Mouse (Mus musculus): ENCODE measurements around the gene Lgals3bp. TPM values are rescaled to one million over a fixed set of nuclear protein-coding genes. Genes with fewer than 3 reads are reported as not detected.

The Lgals3bp gene
- polyA plus RNA-seq, 1 experiment from 2014 or later: 74.1 TPM

- no peak overlapping the region for H3K9ac ChIP-seq (replicated peaks)
- H3K36me3 ChIP-seq (replicated peaks; ENCODE audit: insufficient read depth, low read length): no peaks in the 10 kb centered on the region
- H3K27ac ChIP-seq (ENCODE audit: low read depth): no peak overlapping the region
- H3K9me3 ChIP-seq (ENCODE audit: low read length): no peaks in the 10 kb centered on the region
- TF ChIP-seq EP300 (IDR thresholded peaks at IDR 0.05; ENCODE audit: low read depth): no peak
- TF ChIP-seq CTCF (IDR thresholded peaks at IDR 0.05; ENCODE audit: low read depth): no peak
- no peaks in the 10 kb centered on the region for H3K4me1 ChIP-seq (ENCODE audit: insufficient read depth)
- no peak overlapping the region for H3K4me3 ChIP-seq (ENCODE audit: low read depth, low read length)
- 71% methylated on average over 5 of the region's 5 CpGs for WGBS (ENCODE audit: insufficient replicate concordance)
- no peak overlapping the region for H3K4me2 ChIP-seq (ENCODE audit: low read depth, low read length)
- H3K27me3 ChIP-seq (ENCODE audit: insufficient read depth, low read length): no peaks in the 10 kb centered on the region
- ATAC-seq (no peak), DNase-seq (no peak)
Measured at GRCm38 (mm10) chr11:118375881-118376280, 26.0 kb downstream of the Lgals3bp start.

GRCm38 (mm10) chr11:118375461-118375860 lies 26.4 kb downstream of the Lgals3bp start:
- Histone ChIP-seq H3K36me3 (replicated peaks; ENCODE audit: insufficient read depth, low read length) (no peaks in the 10 kb centered on the region), H3K27ac (ENCODE audit: low read depth) (no peak overlapping the region), H3K4me3 (ENCODE audit: low read depth, low read length) (no peak overlapping the region), H3K9me3 (ENCODE audit: low read length) (no peaks in the 10 kb centered on the region), H3K9ac (replicated peaks) (no peak overlapping the region), H3K4me2 (ENCODE audit: low read depth, low read length) (no peak overlapping the region), H3K27me3 (ENCODE audit: insufficient read depth, low read length) (no peaks in the 10 kb centered on the region), H3K4me1 (ENCODE audit: insufficient read depth) (no peaks in the 10 kb centered on the region)
- DNase-seq (no peak), ATAC-seq (no peak)
- no peak for TF ChIP-seq CTCF (IDR thresholded peaks at IDR 0.05; ENCODE audit: low read depth)
- TF ChIP-seq EP300 (IDR thresholded peaks at IDR 0.05; ENCODE audit: low read depth): no peak
- WGBS (ENCODE audit: insufficient replicate concordance): 77% methylated on average over 8 of the region's 8 CpGs

GRCm38 (mm10) chr11:118375006-118375405 lies 26.9 kb downstream of the Lgals3bp start:
- no peak for ATAC-seq
- H3K27ac ChIP-seq (ENCODE audit: low read depth): no peak overlapping the region

GRCm38 (mm10) chr11:118374506-118374905 lies 27.4 kb downstream of the Lgals3bp start:
- no peak overlapping the region for H3K4me2 ChIP-seq (ENCODE audit: low read depth, low read length)
- TF ChIP-seq EP300 (IDR thresholded peaks at IDR 0.05; ENCODE audit: low read depth): no peak
- no peak for TF ChIP-seq CTCF (IDR thresholded peaks at IDR 0.05; ENCODE audit: low read depth)
- 61% methylated on average over 5 of the region's 5 CpGs for WGBS (ENCODE audit: insufficient replicate concordance)

More at GRCm38 (mm10) chr11:118375006-118375405, 26.9 kb downstream of the Lgals3bp start:
- Histone ChIP-seq H3K27me3 (ENCODE audit: insufficient read depth, low read length) (no peaks in the 10 kb centered on the region), H3K36me3 (replicated peaks; ENCODE audit: insufficient read depth, low read length) (no peaks in the 10 kb centered on the region), H3K4me1 (ENCODE audit: insufficient read depth) (no peaks in the 10 kb centered on the region), H3K4me3 (ENCODE audit: low read depth, low read length) (no peak overlapping the region), H3K4me2 (ENCODE audit: low read depth, low read length) (no peak overlapping the region), H3K9ac (replicated peaks) (no peak overlapping the region), H3K9me3 (ENCODE audit: low read length) (no peaks in the 10 kb centered on the region)
- DNase-seq: no peak
- TF ChIP-seq EP300 (IDR thresholded peaks at IDR 0.05; ENCODE audit: low read depth) (no peak), CTCF (IDR thresholded peaks at IDR 0.05; ENCODE audit: low read depth) (peak; percentile 12; the same call in 1 of the 2 replicates)

GRCm38 (mm10) chr11:118372641-118373040 lies 29.3 kb downstream of the Lgals3bp start:
- Histone ChIP-seq H3K9ac (replicated peaks) (no peak overlapping the region), H3K27me3 (ENCODE audit: insufficient read depth, low read length) (no peaks in the 10 kb centered on the region), H3K4me2 (ENCODE audit: low read depth, low read length) (no peak overlapping the region), H3K27ac (ENCODE audit: low read depth) (no peak overlapping the region), H3K4me1 (ENCODE audit: insufficient read depth) (no peaks in the 10 kb centered on the region), H3K36me3 (replicated peaks; ENCODE audit: insufficient read depth, low read length) (no peaks in the 10 kb centered on the region), H3K9me3 (ENCODE audit: low read length) (no peaks in the 10 kb centered on the region), H3K4me3 (ENCODE audit: low read depth, low read length) (no peak overlapping the region)
- ATAC-seq: no peak
- WGBS (ENCODE audit: insufficient replicate concordance): 60% methylated on average over 7 of the region's 7 CpGs
- DNase-seq: no peak
- TF ChIP-seq EP300 (IDR thresholded peaks at IDR 0.05; ENCODE audit: low read depth): no peak
- no peak for TF ChIP-seq CTCF (IDR thresholded peaks at IDR 0.05; ENCODE audit: low read depth)

More at GRCm38 (mm10) chr11:118374506-118374905, 27.4 kb downstream of the Lgals3bp start:
- Histone ChIP-seq H3K4me1 (ENCODE audit: insufficient read depth) (no peaks in the 10 kb centered on the region), H3K4me3 (ENCODE audit: low read depth, low read length) (no peak overlapping the region), H3K9ac (replicated peaks) (no peak overlapping the region), H3K27ac (ENCODE audit: low read depth) (no peak overlapping the region), H3K9me3 (ENCODE audit: low read length) (no peaks in the 10 kb centered on the region), H3K27me3 (ENCODE audit: insufficient read depth, low read length) (no peaks in the 10 kb centered on the region), H3K36me3 (replicated peaks; ENCODE audit: insufficient read depth, low read length) (no peaks in the 10 kb centered on the region)
- DNase-seq: no peak
- ATAC-seq: no peak

- Histone ChIP-seq H3K4me1 (ENCODE audit: insufficient read depth) (no peaks in the 10 kb centered on the region), H3K27me3 (ENCODE audit: insufficient read depth, low read length) (no peaks in the 10 kb centered on the region), H3K9ac (replicated peaks) (no peak overlapping the region), H3K4me2 (ENCODE audit: low read depth, low read length) (no peak overlapping the region), H3K4me3 (ENCODE audit: low read depth, low read length) (no peak overlapping the region), H3K27ac (ENCODE audit: low read depth) (no peak overlapping the region), H3K36me3 (replicated peaks; ENCODE audit: insufficient read depth, low read length) (no peaks in the 10 kb centered on the region), H3K9me3 (ENCODE audit: low read length) (no peaks in the 10 kb centered on the region)
- no peak for ATAC-seq
- no peak for DNase-seq
- TF ChIP-seq EP300 (IDR thresholded peaks at IDR 0.05; ENCODE audit: low read depth) (no peak), CTCF (IDR thresholded peaks at IDR 0.05; ENCODE audit: low read depth) (no peak)
- WGBS (ENCODE audit: insufficient replicate concordance): 83% methylated on average over 7 of the region's 7 CpGs
Measured at GRCm38 (mm10) chr11:118371876-118372275, 30.0 kb downstream of the Lgals3bp start.

GRCm38 (mm10) chr11:118369657-118370056 lies 32.2 kb downstream of the Lgals3bp start:
- ATAC-seq (no peak), DNase-seq (no peak)
- Histone ChIP-seq H3K27me3 (ENCODE audit: insufficient read depth, low read length) (no peaks in the 10 kb centered on the region), H3K36me3 (replicated peaks; ENCODE audit: insufficient read depth, low read length) (no peaks in the 10 kb centered on the region), H3K4me1 (ENCODE audit: insufficient read depth) (no peaks in the 10 kb centered on the region), H3K4me3 (ENCODE audit: low read depth, low read length) (no peak overlapping the region), H3K4me2 (ENCODE audit: low read depth, low read length) (no peak overlapping the region), H3K9ac (replicated peaks) (no peak overlapping the region), H3K9me3 (ENCODE audit: low read length) (no peaks in the 10 kb centered on the region), H3K27ac (ENCODE audit: low read depth) (no peak overlapping the region)
- WGBS (ENCODE audit: insufficient replicate concordance): 56% methylated on average over 8 of the region's 8 CpGs
- TF ChIP-seq CTCF (IDR thresholded peaks at IDR 0.05; ENCODE audit: low read depth) (no peak), EP300 (IDR thresholded peaks at IDR 0.05; ENCODE audit: low read depth) (no peak)
